Mouse (Mus musculus): ENCODE data around the gene Scaf11. TPM values are rescaled to one million over a fixed set of nuclear protein-coding genes. Genes with fewer than 3 reads are reported as not detected.
"Not testable (repeated sequence)": the region's sequence is repeated elsewhere in the genome, so short reads cannot be mapped to it uniquely, and the experiment has no call there.

Gene Scaf11
- 96.1 and 99.7 TPM in 2 replicates for total RNA-seq (2015)
- 120 and 136 TPM in 2 replicates for total RNA-seq (2017)

DNA sequence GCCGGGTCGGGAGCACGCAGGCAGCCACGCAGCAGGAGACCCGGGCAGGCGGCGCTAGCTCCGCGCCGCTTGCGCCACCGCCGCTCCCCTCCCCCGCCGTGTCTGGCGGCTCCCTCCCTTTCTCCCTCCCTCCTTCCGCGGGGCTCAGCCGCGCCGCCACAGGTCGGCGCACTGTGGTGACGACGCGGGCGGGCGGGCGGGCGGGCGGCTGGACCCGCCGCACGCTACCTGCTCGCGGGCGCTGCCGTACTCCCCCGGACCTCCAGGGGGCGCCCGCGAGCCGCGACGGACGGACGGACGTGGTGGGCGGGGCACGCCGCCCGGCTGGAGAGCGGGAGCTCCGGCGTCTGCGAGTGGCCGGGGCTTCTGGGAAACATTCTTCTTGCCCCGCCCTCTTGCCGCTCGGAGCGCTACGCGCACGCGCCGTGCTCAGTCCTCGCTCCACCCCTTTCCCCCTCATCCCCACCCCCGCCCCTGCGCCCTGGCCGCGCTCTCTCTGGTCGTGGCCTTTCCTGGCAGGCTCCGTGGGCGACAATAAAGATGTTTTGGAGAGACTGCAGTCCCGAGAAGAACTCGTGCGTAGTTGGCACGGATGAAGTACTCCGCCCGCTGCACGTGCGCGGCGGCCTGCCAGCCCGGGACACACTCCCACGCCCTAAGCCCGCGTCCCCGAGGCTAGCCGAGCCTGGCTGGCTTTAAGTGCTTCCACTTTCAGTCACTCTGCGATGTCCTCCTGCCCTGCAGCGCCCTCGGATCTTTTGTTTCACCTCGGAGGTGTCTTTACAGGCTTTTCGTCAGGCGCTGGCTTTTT is at the start of gene Scaf11:
TSS of gene Scaf11 (minus strand) at position 114 of the 811 bp plus-strand sequence.
- ATAC-seq (replicated peaks; ENCODE audit: poor library complexity), result peak; percentile 75

DNA sequence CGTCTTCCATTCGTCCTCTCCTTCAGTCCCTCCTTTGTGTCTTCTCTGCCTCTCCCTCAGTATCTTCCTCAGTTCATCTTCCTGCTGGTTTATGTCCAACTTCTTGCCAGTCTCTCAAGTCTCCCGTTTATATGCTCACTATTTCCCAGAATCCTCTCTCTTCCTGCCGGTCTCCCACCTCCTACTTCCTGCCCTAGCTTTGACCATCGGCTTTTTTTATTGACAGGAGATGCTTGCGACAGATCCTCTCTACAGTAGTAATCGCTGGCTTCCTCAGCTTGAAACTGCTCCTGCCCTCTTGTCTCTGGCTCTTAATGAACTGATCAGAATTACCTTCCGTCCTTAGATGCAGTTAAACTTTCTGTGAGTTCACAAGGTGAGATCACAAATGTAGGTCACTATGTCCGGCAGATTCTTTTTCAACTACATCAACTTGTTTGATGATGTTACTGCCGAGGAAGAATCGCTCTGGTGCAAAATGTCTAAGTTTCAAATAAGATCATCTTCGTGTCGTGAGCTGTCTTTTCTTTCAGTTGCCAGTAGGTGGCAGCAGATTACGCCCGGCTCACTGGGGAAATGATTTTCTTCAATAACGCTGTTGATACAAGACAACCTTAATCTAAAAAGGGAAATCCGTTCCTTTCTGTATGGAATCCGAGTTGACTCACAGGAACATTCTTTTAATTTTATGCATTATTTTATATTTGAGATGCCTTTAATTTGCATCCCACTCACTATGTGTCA is 46.6 kb upstream of the Scaf11 start:
- ATAC-seq (replicated peaks; ENCODE audit: poor library complexity), result peak; percentile 85

DNA sequence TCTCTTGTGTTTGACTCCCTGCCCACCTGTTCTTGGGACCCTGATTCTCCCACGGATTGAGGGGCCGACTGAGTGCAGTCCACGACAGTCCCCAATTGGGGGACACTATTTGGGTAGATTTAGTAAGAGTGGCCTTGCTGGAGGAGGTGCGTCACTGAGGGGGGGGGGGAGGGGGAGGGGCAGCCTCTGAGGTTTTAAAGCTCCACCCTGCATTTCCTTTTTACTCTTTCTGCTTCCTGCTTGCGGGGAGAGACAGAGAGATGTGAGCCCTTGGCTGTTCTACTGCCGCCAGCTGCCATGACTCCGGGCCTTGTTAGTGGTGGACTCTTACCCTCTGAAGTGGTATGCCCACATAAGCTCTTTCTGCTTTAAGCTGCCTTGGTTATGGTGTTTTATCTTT is 37.0 kb upstream of the Scaf11 start:
- no peak for ATAC-seq (replicated peaks; ENCODE audit: poor library complexity)

DNA sequence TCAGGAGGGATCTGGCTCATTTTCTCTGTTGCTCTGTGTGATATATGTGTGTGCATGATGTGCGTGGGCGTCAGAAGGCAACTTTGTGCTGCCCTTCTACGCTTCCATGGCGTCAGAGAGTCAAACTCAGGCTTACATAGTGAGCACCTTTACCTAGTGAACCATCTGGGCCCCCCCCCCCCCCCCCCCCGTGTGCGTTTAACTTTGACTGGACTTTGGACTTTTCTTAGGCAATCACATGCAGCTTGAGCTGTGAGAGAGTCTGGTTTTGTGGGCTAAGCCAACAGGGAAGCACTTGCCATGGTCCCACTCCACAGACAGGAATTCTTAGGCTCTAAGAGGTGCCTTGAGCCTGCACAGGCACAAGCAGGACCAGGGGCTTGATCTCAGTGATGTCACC is 33.6 kb upstream of the Scaf11 start:
- ATAC-seq (replicated peaks; ENCODE audit: poor library complexity), result no peak

DNA sequence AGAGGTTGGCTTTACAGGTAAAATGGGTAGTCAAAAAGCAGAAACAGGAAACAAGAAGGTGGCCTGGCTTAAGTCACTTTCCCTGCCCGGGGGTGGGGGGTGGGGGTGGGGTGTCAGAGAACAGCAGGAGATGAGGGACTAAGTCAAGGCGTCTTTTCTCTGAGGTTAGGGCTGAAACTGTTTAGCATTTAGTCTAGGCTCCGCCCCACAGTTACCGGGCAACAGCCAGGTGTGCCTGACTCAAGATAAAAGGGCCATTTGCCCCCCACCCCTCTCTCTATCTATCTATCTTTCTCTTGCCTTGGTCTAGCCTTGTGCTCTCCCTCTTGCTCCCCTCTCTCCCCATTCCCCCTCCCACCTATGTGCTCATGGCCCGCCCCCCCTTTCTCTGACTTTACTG is 32.9 kb upstream of the Scaf11 start:
- no peak for ATAC-seq (replicated peaks; ENCODE audit: poor library complexity)

DNA sequence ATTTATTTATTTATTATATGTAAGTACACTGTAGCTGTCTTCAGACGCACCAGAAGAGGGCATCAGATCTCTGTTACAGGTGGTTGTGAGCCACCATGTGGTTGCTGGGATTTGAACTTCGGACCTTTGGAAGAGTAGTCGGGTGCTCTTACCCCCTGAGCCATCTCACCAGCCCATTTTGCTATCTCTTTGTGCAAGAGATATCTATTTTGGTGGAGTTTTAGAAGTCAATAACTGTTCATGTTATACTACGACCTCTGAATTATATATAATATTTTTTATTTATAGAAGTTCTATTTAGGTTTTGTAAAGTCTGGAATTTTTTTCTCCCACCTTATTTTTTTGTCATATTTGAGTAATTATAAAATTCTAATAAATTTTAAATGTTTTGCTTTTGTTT is 32.3 kb upstream of the Scaf11 start:
- not testable (repeated sequence) for ATAC-seq (replicated peaks; ENCODE audit: poor library complexity)

DNA sequence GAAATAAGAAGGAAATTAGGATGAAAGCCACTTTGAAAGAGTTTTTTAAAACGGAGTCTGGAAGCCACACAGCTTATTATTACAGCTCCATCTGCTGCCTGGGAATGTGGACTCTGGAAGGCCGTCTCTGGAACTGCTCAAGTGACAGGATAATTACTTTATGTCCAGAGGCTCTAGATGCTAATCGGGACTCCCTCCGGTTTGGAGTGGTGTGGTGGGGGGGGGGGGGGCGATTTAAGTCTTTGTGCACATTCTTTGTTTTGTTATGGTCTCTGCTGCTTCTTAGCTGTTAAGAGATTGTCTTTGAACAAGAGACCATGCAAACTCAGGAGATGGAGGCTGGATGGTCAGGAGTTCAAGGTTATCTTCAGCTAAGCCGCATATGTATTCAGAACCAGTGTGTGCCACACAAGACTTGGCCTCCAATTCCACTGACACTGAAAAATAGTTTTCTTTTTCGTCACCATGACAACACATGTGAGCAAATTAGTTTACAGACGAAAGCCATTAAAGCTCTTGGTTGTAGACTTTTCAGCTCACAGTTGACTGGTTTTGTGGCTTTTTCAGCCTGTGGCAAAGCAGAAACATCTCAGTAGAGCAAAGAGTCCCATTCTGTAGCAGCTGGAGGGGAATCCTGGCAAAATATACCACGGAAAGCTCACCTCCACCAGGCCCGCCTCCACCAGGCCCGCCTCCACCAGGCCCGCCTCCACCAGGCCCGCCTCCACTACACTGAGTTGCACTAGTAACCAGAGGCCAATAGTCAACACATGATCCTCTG is 31.4 kb upstream of the Scaf11 start:
- no peak; the same call in 1 of the 2 replicates for ATAC-seq (replicated peaks; ENCODE audit: poor library complexity)

DNA sequence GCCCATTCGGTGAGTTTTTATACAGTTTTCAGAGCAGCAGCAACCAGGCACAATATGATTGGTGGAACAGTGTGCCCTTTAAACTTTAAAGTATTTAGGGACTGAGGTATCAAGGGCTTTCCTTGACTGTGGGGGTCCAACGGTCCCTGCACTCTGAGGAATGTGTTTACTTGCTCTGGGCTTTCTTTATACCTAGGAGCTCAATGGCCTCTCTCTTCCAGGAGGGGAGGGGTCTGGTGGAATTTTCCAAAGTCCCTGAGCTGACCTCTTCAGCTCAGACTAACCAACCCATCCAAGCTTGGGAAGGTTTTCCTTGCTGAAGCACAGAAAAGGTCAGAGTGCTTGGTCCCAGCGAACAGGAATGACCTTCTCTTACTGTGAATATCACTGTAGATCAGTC is 30.8 kb upstream of the Scaf11 start:
- ATAC-seq (replicated peaks; ENCODE audit: poor library complexity), result no peak

DNA sequence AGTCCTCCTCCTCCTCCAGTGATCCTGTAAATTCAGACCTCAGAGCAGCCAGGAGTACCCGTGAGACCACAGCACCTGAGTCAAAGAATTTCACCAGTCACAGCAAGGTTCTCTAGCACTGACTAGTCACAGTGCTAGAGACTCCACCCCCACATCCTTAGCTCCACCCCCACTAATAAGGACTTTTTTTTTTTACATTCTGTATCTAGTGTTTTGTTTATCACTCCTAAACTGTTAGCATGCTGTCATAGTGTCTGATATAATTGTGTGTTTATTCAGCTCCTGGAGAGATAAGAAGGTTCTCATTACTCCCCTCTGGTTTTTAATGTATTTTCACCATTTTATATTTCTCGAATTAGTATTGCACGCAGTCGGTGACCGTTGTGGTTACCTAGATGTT is 29.5 kb upstream of the Scaf11 start:
- ATAC-seq (replicated peaks; ENCODE audit: poor library complexity), result peak; percentile 54

DNA sequence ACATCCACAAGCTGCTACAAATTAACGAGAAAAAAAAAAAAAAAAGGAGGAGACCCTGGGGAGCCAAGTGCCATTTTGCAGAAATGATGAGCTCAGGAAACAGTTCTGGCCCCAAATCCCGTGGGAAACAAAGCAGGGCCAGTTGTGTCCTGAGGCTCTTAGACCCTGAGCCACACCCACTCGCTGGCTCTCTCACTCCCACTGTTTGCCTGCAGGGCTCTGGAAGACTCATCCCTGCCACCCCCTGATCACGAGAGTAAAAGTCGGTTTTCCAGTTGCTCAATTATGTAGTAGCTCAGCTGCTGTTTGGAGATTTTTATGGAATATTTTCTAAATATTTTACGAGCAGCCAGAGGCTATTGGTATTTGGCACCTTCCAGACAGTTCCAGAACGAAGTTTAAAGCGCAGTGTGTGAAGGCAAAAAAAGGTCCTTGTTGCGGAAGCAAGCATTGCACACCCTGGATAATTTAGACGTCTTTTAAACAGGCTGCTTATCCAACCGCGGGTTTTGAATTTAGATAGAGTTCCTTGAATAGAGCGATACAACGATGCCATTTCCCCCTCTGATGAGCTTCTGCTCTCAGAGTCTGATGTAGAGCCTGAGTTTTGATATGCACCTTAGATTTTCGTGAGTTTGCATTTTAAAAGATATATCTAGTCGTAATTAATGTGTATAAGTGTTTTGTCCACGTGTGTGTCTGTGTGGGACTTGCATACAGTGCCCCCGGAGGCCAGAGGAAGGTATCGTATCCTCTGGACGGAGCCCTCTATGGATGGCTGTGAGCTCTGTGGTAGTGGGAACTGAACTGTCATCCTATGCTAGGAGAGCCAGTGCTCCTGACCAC is 28.5 kb upstream of the Scaf11 start:
- peak; percentile 89 for ATAC-seq (replicated peaks; ENCODE audit: poor library complexity)

DNA sequence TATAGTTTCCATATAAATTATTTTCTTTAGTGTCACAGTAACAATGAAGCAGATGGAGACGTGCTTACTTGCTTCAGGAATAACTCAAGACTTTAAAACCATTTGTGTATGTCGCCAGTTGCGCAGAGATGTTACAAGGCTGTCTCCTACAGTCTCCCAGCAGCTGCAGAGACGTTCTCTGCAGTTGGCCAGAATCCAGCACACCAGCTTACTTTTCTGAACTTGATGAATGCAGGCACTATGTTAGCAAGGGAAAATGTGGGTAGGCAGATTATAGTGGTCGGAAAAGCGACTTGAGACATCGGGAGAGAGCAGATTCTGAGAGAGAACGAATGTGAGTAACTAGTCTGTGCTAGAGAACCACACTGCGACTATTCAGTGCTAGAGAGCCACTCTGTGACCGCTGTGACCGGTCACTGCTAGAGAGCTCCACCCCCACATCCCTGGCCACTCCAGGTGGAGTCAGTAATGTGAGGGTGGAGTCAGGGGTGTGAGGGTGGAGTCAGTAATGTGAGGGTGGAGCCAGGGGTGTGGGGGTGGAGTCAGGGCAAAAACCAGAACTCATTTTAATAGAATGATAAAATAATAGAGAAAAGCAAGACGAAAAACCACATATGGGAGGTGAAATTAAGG is 26.5 kb upstream of the Scaf11 start:
- ATAC-seq (replicated peaks; ENCODE audit: poor library complexity), result no peak

DNA sequence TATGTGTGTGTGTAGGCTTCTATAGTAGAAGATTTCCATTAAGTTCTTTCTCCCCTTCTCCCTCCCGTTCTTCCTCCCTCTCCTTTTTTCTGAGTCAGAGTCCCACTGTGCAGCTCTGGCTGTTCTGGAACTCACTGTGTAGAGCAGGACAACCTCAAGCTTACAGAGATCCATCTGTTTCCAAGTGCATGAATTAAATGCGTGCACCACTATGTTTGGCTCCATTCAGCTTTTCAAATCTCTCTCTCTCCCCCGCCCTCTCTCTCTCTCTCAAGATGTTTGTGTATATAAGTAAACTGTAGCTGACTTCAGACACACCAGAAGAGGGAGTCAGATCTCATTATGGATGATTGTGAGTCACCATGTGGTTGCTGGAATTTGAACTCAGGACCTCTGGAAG is 20.2 kb upstream of the Scaf11 start:
- no peak for ATAC-seq (replicated peaks; ENCODE audit: poor library complexity)

DNA sequence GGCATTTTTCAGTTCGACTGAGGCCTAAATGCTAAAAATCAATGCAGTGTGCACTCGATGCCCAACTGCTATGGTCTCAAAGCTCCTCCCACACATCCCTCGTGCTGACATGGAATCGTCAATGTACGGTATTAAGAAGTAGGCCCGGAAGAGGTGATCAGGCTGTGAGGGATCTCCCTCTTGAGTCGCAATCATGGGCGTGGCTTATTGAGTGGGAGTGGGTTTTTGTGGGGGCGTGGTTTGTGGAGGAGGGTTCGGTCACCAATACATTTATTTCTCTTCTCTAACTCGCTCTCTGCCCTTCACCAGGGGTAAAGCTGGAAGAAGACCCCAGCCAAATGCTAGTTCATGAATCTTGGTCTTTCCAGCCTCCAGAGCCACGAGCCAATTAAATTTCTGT is 17.4 kb upstream of the Scaf11 start:
- ATAC-seq (replicated peaks; ENCODE audit: poor library complexity), result no peak

DNA sequence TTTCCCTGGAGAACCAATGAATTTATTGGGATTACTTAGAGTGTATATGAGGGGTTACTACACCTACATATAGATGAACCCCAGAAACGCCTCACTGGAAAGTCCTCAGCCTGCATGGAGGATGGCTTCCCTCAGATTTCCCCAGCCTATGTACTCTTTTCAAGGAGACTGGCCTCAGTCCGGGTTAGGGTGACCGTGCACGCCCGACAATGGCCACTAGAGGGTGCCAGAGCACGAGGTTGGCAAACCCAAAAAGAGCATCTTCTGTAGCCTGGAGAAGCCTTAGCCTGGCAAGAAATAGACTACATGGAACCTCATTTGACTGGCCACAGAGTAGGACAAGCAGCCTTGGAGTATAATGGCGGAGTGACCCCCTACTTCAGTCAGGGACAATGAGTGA is 15.7 kb upstream of the Scaf11 start:
- ATAC-seq (replicated peaks; ENCODE audit: poor library complexity), result peak; percentile 88

DNA sequence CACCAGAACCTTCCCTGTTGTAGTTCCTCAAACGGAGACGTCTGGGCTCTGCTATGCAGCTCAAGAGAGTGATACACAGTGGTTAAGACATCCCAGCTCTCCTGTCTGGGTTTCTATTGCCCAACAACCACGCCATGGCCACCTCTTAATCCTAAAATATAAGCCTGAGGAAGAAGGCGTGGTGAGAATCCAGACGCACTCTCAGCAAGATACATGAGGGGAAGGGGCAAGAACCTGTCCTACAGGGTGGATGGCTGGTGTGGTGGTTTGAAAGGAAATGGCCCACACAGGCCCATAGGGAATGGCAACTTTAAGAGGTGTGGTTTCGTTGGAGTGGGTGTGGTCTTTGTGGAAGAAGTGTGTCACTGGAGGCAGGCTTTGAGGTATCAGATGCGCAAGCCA is 14.9 kb upstream of the Scaf11 start:
- ATAC-seq (replicated peaks; ENCODE audit: poor library complexity), result peak; percentile 77

DNA sequence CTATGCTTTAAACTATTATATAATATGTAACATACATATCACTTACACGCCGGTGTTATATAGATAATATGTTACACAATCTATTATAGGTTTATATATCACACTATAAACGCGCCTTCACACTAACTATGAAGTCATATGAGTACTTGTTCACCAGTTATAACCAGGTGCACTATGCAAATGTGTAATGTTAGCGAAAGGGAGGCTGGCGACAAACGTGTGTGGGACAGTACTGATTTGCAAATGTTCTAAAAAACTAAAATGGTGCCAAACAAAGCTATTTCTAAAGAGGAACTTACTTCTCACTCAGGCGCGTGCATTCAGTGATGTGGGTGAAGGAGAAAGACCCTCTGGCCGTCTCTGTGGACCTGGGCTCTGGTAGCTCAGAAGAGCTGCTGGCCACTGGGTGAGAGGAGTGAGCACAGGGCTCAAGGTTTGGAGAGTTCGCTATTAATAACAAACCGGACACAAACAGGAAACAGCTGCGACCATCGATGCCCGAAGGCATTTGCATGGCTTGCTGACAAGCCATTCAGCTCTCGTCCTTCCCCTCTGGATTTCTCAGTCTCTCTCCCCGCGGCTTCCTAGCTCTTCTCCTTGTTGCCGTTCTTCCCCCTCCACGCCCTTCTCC is 13.8 kb upstream of the Scaf11 start:
- peak; percentile 29 for ATAC-seq (replicated peaks; ENCODE audit: poor library complexity)

DNA sequence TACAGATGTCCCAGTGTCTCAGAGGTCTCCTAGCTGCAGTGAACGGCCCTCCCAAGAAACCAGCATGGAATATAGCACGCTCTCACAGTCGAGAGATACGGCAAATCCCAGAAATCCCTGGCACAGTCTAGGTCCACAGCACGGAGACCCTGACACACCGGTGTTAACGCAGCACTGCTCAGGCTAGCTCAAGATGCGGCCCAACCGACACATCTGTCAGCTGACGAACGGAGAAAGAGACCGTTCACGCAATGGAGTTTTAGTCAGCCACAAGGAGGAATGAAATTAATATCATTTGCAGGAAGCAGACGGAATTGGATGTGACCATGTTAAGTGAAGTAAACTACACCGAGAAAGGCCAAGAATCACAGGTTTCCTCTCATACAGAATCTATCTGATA is 13.3 kb upstream of the Scaf11 start:
- no peak for ATAC-seq (replicated peaks; ENCODE audit: poor library complexity)

DNA sequence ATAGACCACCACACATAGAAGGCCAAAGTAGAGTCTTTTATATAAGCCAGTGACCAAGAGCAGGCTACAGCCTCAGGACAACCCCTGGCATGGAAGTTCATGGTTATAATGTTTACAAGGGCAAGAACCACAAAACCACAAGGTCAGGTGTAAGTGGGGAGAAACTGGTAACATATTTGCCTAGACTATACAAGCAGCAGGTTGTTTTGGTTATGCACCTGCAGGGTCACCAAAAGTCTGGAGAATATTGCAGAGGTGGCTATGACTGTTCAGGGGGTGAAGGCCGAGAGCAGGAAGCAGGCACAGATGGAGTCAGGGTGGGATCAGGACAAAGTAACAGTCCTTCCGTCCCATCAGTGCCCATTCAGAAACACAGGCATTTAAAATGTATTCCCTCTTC is 7.7 kb upstream of the Scaf11 start:
- no peak for ATAC-seq (replicated peaks; ENCODE audit: poor library complexity)

DNA sequence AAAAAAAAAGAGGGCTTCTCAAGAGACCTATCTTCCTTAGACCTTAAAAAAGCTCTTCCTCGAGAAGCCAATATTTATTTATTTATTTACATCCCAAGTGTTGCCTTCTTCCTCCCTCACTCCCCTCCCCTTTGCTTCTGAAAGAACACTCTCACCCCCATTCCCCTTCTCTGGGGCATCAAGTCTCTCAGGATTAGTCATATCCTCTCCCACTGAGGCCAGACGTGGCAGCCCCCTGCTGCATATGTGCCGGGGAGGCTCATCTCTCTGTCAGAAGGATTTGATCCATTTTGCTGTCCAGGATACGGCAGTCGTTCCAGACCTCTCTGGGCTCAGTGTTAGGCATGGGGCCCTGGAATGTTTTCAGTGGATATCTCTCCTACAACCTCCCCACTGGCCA is 7.2 kb upstream of the Scaf11 start:
- ATAC-seq (replicated peaks; ENCODE audit: poor library complexity), result no peak
